11 mouse cellular contexts compared by ENCODE assay signal in the genomic region with DNA sequence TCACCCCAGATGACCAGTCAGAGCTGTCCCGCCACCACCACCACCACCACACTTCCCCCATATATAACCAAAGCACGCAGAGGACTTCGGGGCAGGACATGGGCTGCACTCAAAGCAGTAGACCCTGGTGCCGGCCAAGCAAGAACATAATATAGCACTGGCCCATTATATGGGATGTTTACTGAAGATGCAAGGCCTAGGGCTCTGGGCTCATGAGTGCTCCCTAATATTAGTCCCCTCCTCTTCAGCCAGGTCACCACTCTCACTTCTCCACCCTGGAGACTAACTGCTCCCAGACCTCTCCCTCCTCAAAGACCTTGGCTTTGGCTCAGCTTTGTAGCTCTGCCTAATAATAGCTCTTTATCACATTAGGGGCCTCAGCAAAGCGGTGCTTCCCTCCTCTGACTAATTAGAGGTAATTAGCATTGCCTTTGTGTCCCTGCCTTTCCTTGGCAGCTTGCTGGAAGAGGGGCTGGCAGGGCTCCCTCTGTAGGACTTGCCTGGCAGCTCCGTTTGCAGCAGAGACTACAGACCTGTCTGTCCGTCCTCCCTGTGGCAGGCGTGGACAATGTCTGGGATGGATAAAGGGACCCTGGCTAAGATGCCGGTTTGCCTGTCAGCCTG. TPM values are rescaled to one million over a fixed set of nuclear protein-coding genes. Genes with fewer than 3 reads are reported as not detected.
DNase-seq lines count a peak whose midpoint lies in the region; ATAC-seq and TF ChIP-seq lines count a peak whose summit lies in the region.
"Had no signal": no experiment of that assay in that cellular context is flagged by ENCODE, and none has a peak within 500 bp of the region (broad histone marks: within the 10 kb centered on the region; RNA-seq: fewer than 3 reads in every experiment).

No protein-coding gene starts in this region.

- ATAC-seq in heart, embryonic 14.5 days (ENCODE audit: insufficient number of reproducible peaks, insufficient read depth, low FRiP score, low read depth) = 0 out of 2 replicates have a peak, but pooled peaks have one; percentile 41
- ATAC-seq in hindbrain, embryonic 16.5 days = peak; percentile 82
- peak; percentile 70; the same call in 1 of the 2 replicates for ATAC-seq in neural tube, embryonic 14.5 days (ENCODE audit: low read depth)
- ATAC-seq: liver, postnatal 0 days had no signal

- no peaks in the 10 kb centered on the region for H3K36me3 ChIP-seq in heart, embryonic 14.5 days (ENCODE audit: control insufficient read depth, insufficient read depth, low read length)
- H3K36me3 ChIP-seq in forebrain, embryonic 10.5 days (replicated peaks) = no peaks in the 10 kb centered on the region
- H3K36me3 ChIP-seq in hindbrain, embryonic 16.5 days (ENCODE audit: control insufficient read depth, insufficient read depth, low read length) = no peaks in the 10 kb centered on the region
- H3K36me3 ChIP-seq in neural tube, embryonic 14.5 days (ENCODE audit: control insufficient read depth, insufficient read depth, low read length) = no peaks in the 10 kb centered on the region
- H3K36me3 ChIP-seq: embryonic facial prominence, embryonic 13.5 days had no signal

- peaks cover 9 to 10% of the 10 kb centered on the region in 2 experiments; a peak in 2 of 4 replicates for H3K4me1 ChIP-seq in heart, embryonic 14.5 days (ENCODE audit: control insufficient read depth in 2 of 2, insufficient read depth in 2 of 2, low read length in 2 of 2)
- peaks cover 23% of the 10 kb centered on the region for H3K4me1 ChIP-seq in forebrain, embryonic 10.5 days
- H3K4me1 ChIP-seq in hindbrain, embryonic 16.5 days (ENCODE audit: control insufficient read depth, insufficient read depth, low read depth, low read length) = peaks cover 20% of the 10 kb centered on the region
- H3K4me1 ChIP-seq in neural tube, embryonic 14.5 days (ENCODE audit: control insufficient read depth, insufficient read depth, low read length) = peaks cover 12% of the 10 kb centered on the region
- H3K4me1 ChIP-seq in lung, adult 2 months (ENCODE audit: control insufficient read depth, insufficient read depth, low read length) = no peaks in the 10 kb centered on the region
- H3K4me1 ChIP-seq: embryonic facial prominence, embryonic 13.5 days had no signal

- H3K4me2 ChIP-seq in heart, embryonic 14.5 days (ENCODE audit: low read length) = no peak overlapping the region
- H3K4me2 ChIP-seq in hindbrain, embryonic 16.5 days (ENCODE audit: low read length) = no peak overlapping the region
- H3K4me2 ChIP-seq in neural tube, embryonic 14.5 days (ENCODE audit: low read depth, low read length) = no peak overlapping the region
- H3K4me2 ChIP-seq: embryonic facial prominence, embryonic 13.5 days had no signal

- no peaks in the 10 kb centered on the region for H3K9me3 ChIP-seq in heart, embryonic 14.5 days (ENCODE audit: control insufficient read depth, low read length)
- H3K9me3 ChIP-seq in forebrain, embryonic 10.5 days = no peaks in the 10 kb centered on the region
- no peaks in the 10 kb centered on the region for H3K9me3 ChIP-seq in hindbrain, embryonic 16.5 days (ENCODE audit: control insufficient read depth, low read length)
- H3K9me3 ChIP-seq in neural tube, embryonic 14.5 days (ENCODE audit: control insufficient read depth, low read length) = no peaks in the 10 kb centered on the region
- H3K9me3 ChIP-seq: embryonic facial prominence, embryonic 13.5 days had no signal

- no peak for TF ChIP-seq POLR2A in lung, adult 2 months (IDR thresholded peaks at IDR 0.05; ENCODE audit: borderline replicate concordance, extremely low read depth, low read depth, low read length)

- no peak overlapping the region for H3K4me3 ChIP-seq in heart, embryonic 14.5 days (ENCODE audit: control insufficient read depth in 1 of 2, insufficient read depth in 1 of 2, low read depth in 1 of 2, low read length in 2 of 2)
- H3K4me3 ChIP-seq in forebrain, embryonic 10.5 days = no peak overlapping the region
- H3K4me3 ChIP-seq in hindbrain, embryonic 16.5 days (ENCODE audit: low read length) = no peak overlapping the region
- no peak overlapping the region for H3K4me3 ChIP-seq in neural tube, embryonic 14.5 days (ENCODE audit: low read depth, low read length)
- H3K4me3 ChIP-seq in lung, adult 2 months (replicated peaks; ENCODE audit: extremely low read depth, low read depth, low read length) = no peak overlapping the region
- H3K4me3 ChIP-seq: embryonic facial prominence, embryonic 13.5 days had no signal

- no peak for TF ChIP-seq CTCF in lung, adult 2 months (IDR thresholded peaks at IDR 0.05; ENCODE audit: insufficient read depth, low read length)

- no peaks in the 10 kb centered on the region for H3K27me3 ChIP-seq in heart, embryonic 14.5 days (ENCODE audit: control insufficient read depth, insufficient read depth, low read length)
- H3K27me3 ChIP-seq in forebrain, embryonic 10.5 days (ENCODE audit: poor library complexity, severe bottlenecking) = peaks cover 33% of the 10 kb centered on the region
- H3K27me3 ChIP-seq in hindbrain, embryonic 16.5 days (replicated peaks; ENCODE audit: control insufficient read depth, insufficient read depth, low read length) = peaks cover 9% of the 10 kb centered on the region
- no peaks in the 10 kb centered on the region for H3K27me3 ChIP-seq in neural tube, embryonic 14.5 days (ENCODE audit: control insufficient read depth, insufficient read depth, low read length)
- H3K27me3 ChIP-seq: embryonic facial prominence, embryonic 13.5 days had no signal

- no peak overlapping the region for H3K9ac ChIP-seq in heart, embryonic 14.5 days (ENCODE audit: low read length)
- no peak overlapping the region; the same call in 1 of the 2 replicates for H3K9ac ChIP-seq in hindbrain, embryonic 16.5 days (ENCODE audit: low read depth, low read length)
- H3K9ac ChIP-seq in neural tube, embryonic 14.5 days (replicated peaks; ENCODE audit: low read depth, low read length) = no peak overlapping the region
- H3K9ac ChIP-seq: embryonic facial prominence, embryonic 13.5 days; liver, postnatal 0 days had no signal

- intact Hi-C loops in heart, postnatal 25 days (cut with DNase I) = no loop called here

- WGBS in heart, embryonic 14.5 days = 41% methylated on average over 9 of the region's 9 CpGs
- 46% methylated on average over 9 of the region's 9 CpGs for WGBS in forebrain, embryonic 10.5 days
- 38% methylated on average over 9 of the region's 9 CpGs for WGBS in hindbrain, embryonic 16.5 days
- 44% methylated on average over 9 of the region's 9 CpGs for WGBS in neural tube, embryonic 14.5 days
- WGBS in lung, adult 2 months = 60% methylated on average over 9 of the region's 9 CpGs

- no peak overlapping the region for H3K27ac ChIP-seq in heart, embryonic 14.5 days (replicated peaks in 1 of 2; ENCODE audit: control insufficient read depth in 1 of 2, insufficient read depth in 1 of 2, low read depth in 2 of 2, low read length in 2 of 2)
- 0 out of 2 replicates have a peak overlapping the region, but pooled peaks have one; percentile 17 for H3K27ac ChIP-seq in forebrain, embryonic 10.5 days
- peak overlapping the region; percentile 59 for H3K27ac ChIP-seq in hindbrain, embryonic 16.5 days (ENCODE audit: low read depth, low read length)
- H3K27ac ChIP-seq in neural tube, embryonic 14.5 days (ENCODE audit: low read depth, low read length) = peak overlapping the region; percentile 62; the same call in 1 of the 2 replicates
- H3K27ac ChIP-seq: embryonic facial prominence, embryonic 13.5 days had no signal

- no peak for DNase-seq in heart, postnatal 25 days (ENCODE audit: low spot score)
- DNase-seq in forebrain, embryonic 10.5 days (ENCODE audit: extremely low spot score, low spot score) = no peak
- no peak for DNase-seq in spleen, postnatal 10 days (ENCODE audit: low spot score in 2 of 2)
- DNase-seq in kidney, postnatal 36 days = no peak
- DNase-seq in lung, adult 2 months = no peak
- DNase-seq: adrenal gland, postnatal 36 days; liver, postnatal 0 days had no signal

RNA-seq across cellular contexts. Expression of a gene that starts 21.0 kb away (rescaled TPM):
- not detected in 2 replicates for polyA plus RNA-seq in heart, embryonic 14.5 days (2014; fragmentation: Nextera tagmentation; extraction: Ambion mirVana)
- total RNA-seq in heart, postnatal 25 days (2021) = not detected
- polyA plus RNA-seq in forebrain, embryonic 10.5 days (2016; fragmentation: Nextera tagmentation; extraction: Ambion mirVana) = 0.07 and 0.12 TPM in 2 replicates
- polyA plus RNA-seq in hindbrain, embryonic 16.5 days (2015; fragmentation: Nextera tagmentation; extraction: Ambion mirVana) = 0.64 and 0.66 TPM in 2 replicates
- 0.52 and 1.4 TPM in 2 replicates for polyA plus RNA-seq in neural tube, embryonic 14.5 days (2014; fragmentation: Nextera tagmentation; extraction: Ambion mirVana)
- polyA plus RNA-seq in lung, adult 2 months (2012; rRNA removed) = 0.19 and 0.22 TPM in 2 replicates
- polyA plus RNA-seq: liver, postnatal 0 days had no signal

RNA-seq across cellular contexts. Expression of a gene that starts 38.4 kb away (rescaled TPM):
- 13.0 and 15.1 TPM in 2 replicates for polyA plus RNA-seq in heart, embryonic 14.5 days (2014; fragmentation: Nextera tagmentation; extraction: Ambion mirVana)
- total RNA-seq in heart, postnatal 25 days (2021) = 10 to 100 TPM; 26.7 to 28.3 TPM
- polyA plus RNA-seq in forebrain, embryonic 10.5 days (2016; fragmentation: Nextera tagmentation; extraction: Ambion mirVana) = 19.6 and 22.7 TPM in 2 replicates
- polyA plus RNA-seq in hindbrain, embryonic 16.5 days (2015; fragmentation: Nextera tagmentation; extraction: Ambion mirVana) = 43.7 and 57.7 TPM in 2 replicates
- polyA plus RNA-seq in neural tube, embryonic 14.5 days (2014; fragmentation: Nextera tagmentation; extraction: Ambion mirVana) = 26.3 and 55.9 TPM in 2 replicates
- 330 and 497 TPM in 2 replicates for polyA plus RNA-seq in lung, adult 2 months (2012; rRNA removed)

Comparison
In these comparisons a context has a peak if more than half of its experiments do, and no peak if none do; other contexts are left out.
1. H3K27ac ChIP-seq: peak in forebrain, embryonic 10.5 days (single experiment), hindbrain, embryonic 16.5 days (single experiment) and neural tube, embryonic 14.5 days (single experiment); none in heart, embryonic 14.5 days (0 of 2).
2. Peak in every context shown above with its lines, with median percentiles within 50 percentile points of each other: ATAC-seq.